Mouse (Mus musculus) intestine, embryonic 14.5 days (tissue): ENCODE data around the gene Slc16a12. TPM values are rescaled to one million over a fixed set of nuclear protein-coding genes. Genes with fewer than 3 reads are reported as not detected.

Source experiments
- ATAC-seq: fragments of 200-750 bp; cut with Nextera tagmentation; replicated peaks from 2 replicates; pipeline ENCODE4 v1.8.0; 2017; ENCODE audit warnings: low read depth, moderate number of reproducible peaks, moderate TSS enrichment, moderate library complexity; ENCODE audit not compliant: low FRiP score, low TSS enrichment
- DNase-seq: peaks from one replicate; pipeline ENCODE4 v3.0.0-alpha.2; 2018; ENCODE audit warnings: low spot score
- H3K27ac ChIP-seq: fragments of 300-500 bp; sonication (generic); 2 replicates; pipeline ENCODE4 v1.5.1; 2014; ENCODE audit warnings: low read depth, mild to moderate bottlenecking, control low read depth
- H3K27me3 ChIP-seq: fragments of 300-500 bp; sonication (generic); replicated peaks from 2 replicates; pipeline ENCODE4 v1.6.1; 2014; ENCODE audit warnings: low read length, control low read depth; ENCODE audit not compliant: control insufficient read depth, insufficient read depth
- H3K36me3 ChIP-seq: fragments of 300-500 bp; sonication (generic); 2 replicates; pipeline ENCODE4 v1.6.1; 2014; ENCODE audit warnings: low read length, control low read depth; ENCODE audit not compliant: control insufficient read depth, insufficient read depth
- H3K4me1 ChIP-seq: fragments of 300-500 bp; sonication (generic); replicated peaks from 2 replicates; pipeline ENCODE4 v1.6.1; 2014; ENCODE audit warnings: low read length, control low read depth, mixed read lengths; ENCODE audit not compliant: control insufficient read depth, insufficient read depth
- H3K4me2 ChIP-seq: fragments of 300-500 bp; sonication (generic); 2 replicates; pipeline ENCODE4 v1.6.1; 2014; ENCODE audit warnings: low read length
- H3K4me3 ChIP-seq: fragments of 300-500 bp; sonication (generic); 2 replicates; pipeline ENCODE4 v1.5.1; 2014; ENCODE audit warnings: low read depth, low read length, control low read depth, mixed read lengths
- H3K9ac ChIP-seq: fragments of 300-500 bp; sonication (generic); 2 replicates; pipeline ENCODE4 v1.6.1; 2014; ENCODE audit warnings: mild to moderate bottlenecking, low read length
- H3K9me3 ChIP-seq: fragments of 300-500 bp; sonication (generic); 2 replicates; pipeline ENCODE4 v1.6.1; 2016; ENCODE audit warnings: low read length, control low read depth; ENCODE audit not compliant: control insufficient read depth
- WGBS: fragments of 180-500 bp; shearing (Covaris S2); extraction: QIAGEN DNeasy Blood & Tissue Kit; methylation state at CpG from one replicate; pipeline ENCODE4 v1.1.7; 2014; 5-methylcytosine and 5-hydroxymethylcytosine counted together
- polyA plus RNA-seq: library from polyadenylated mRNA; unstranded; fragments of >200 nt; fragmentation: Nextera tagmentation; extraction: Ambion mirVana; gene quantifications from 2 replicates; pipeline ENCODE4 v1.2.1, GENCODE M21; 2014

The Slc16a12 gene
- polyA plus RNA-seq, 1 experiment from 2014 or later: 5.1 TPM

GRCm38 (mm10) chr19:34724598-34724997, 22.5 kb downstream of the Slc16a12 start:
- H3K9me3 ChIP-seq: no peaks in the 10 kb centered on the region
- H3K4me1 ChIP-seq: no peaks in the 10 kb centered on the region
- no peak overlapping the region for H3K4me2 ChIP-seq
- H3K36me3 ChIP-seq: no peaks in the 10 kb centered on the region
- H3K9ac ChIP-seq: no peak overlapping the region
- ATAC-seq (no peak), DNase-seq (no peak)
- 86% methylated on average over 4 of the region's 4 CpGs for WGBS
- H3K27ac ChIP-seq: no peak overlapping the region
- no peak overlapping the region for H3K4me3 ChIP-seq
- no peaks in the 10 kb centered on the region for H3K27me3 ChIP-seq

DNA sequence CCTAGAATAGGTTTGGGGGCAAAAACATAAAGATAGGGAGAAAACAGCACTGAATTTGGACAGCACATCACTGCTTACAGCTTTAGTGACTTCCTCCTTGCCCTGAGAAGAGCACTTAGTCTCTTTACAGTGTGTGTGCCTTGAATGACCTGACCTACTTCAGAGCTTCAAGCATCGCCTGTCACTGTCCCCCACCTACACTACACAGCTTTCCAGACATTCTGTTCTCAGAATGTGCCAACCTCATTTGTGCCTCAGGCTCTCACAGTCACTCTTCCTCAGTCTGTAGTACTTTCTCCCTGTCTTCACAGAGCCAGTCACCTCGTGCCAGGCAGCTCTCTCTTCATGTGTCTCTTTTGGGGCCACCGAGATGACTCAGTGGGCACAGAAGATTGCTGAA, 24.5 kb downstream of the Slc16a12 start:
- 86% methylated on average over 3 of the region's 3 CpGs for WGBS
- DNase-seq: no peak

GRCm38 (mm10) chr19:34720130-34720529, 27.0 kb downstream of the Slc16a12 start:
- no peak for ATAC-seq
- no peak for DNase-seq
- no peak overlapping the region for H3K4me2 ChIP-seq

More for the DNA sequence above, 24.5 kb downstream of the Slc16a12 start:
- no peak for ATAC-seq
- no peaks in the 10 kb centered on the region for H3K9me3 ChIP-seq
- no peaks in the 10 kb centered on the region for H3K4me1 ChIP-seq
- no peak overlapping the region for H3K9ac ChIP-seq
- H3K4me2 ChIP-seq: no peak overlapping the region
- H3K4me3 ChIP-seq: no peak overlapping the region
- no peaks in the 10 kb centered on the region for H3K36me3 ChIP-seq
- H3K27me3 ChIP-seq: no peaks in the 10 kb centered on the region
- H3K27ac ChIP-seq: no peak overlapping the region

GRCm38 (mm10) chr19:34718963-34719362, 28.1 kb downstream of the Slc16a12 start:
- no peak overlapping the region for H3K27ac ChIP-seq
- WGBS: 92% methylated on average over 5 of the region's 5 CpGs

More at GRCm38 (mm10) chr19:34720130-34720529, 27.0 kb downstream of the Slc16a12 start:
- no peak overlapping the region for H3K27ac ChIP-seq
- H3K27me3 ChIP-seq: no peaks in the 10 kb centered on the region
- H3K4me1 ChIP-seq: no peaks in the 10 kb centered on the region
- H3K4me3 ChIP-seq: no peak overlapping the region
- H3K9me3 ChIP-seq: no peaks in the 10 kb centered on the region
- no peaks in the 10 kb centered on the region for H3K36me3 ChIP-seq
- no peak overlapping the region for H3K9ac ChIP-seq

GRCm38 (mm10) chr19:34718478-34718877, 28.6 kb downstream of the Slc16a12 start:
- WGBS: 40% methylated on average over 2 of the region's 2 CpGs
- no peak for ATAC-seq
- no peak overlapping the region for H3K27ac ChIP-seq

More at GRCm38 (mm10) chr19:34718963-34719362, 28.1 kb downstream of the Slc16a12 start:
- H3K27me3 ChIP-seq: no peaks in the 10 kb centered on the region
- no peak overlapping the region for H3K4me2 ChIP-seq
- H3K4me3 ChIP-seq: no peak overlapping the region
- H3K9ac ChIP-seq: no peak overlapping the region
- no peaks in the 10 kb centered on the region for H3K4me1 ChIP-seq
- H3K36me3 ChIP-seq: no peaks in the 10 kb centered on the region
- no peak for ATAC-seq
- no peaks in the 10 kb centered on the region for H3K9me3 ChIP-seq
- no peak for DNase-seq

DNA sequence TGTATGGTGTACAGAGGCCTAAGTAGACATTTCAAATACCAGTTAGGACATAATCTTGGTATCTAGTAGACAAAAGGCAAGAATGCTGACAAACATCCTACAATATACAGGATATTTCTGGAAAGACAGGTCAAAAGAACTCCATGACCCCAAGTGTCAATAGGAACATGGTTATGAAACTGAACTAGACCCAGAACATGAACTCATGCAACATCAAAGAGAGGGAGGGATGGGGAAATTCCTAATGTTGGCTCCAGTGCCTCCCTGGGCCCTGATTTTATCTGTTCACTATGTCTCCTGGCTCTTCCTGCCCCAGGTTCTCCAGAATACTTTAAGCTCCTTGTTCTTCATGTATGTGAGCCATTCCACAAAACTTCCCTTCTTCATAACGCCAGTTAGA, 31.2 kb downstream of the Slc16a12 start:
- no peaks in the 10 kb centered on the region for H3K36me3 ChIP-seq
- no peak overlapping the region for H3K9ac ChIP-seq
- DNase-seq: no peak
- ATAC-seq: no peak
- H3K4me3 ChIP-seq: no peak overlapping the region
- H3K27ac ChIP-seq: no peak overlapping the region
- WGBS: 66% methylated on average over 1 of the region's 1 CpGs
- H3K27me3 ChIP-seq: no peaks in the 10 kb centered on the region
- H3K4me2 ChIP-seq: no peak overlapping the region
- H3K9me3 ChIP-seq: no peaks in the 10 kb centered on the region
- no peaks in the 10 kb centered on the region for H3K4me1 ChIP-seq

More at GRCm38 (mm10) chr19:34718478-34718877, 28.6 kb downstream of the Slc16a12 start:
- Histone ChIP-seq H3K4me1 (no peaks in the 10 kb centered on the region), H3K9me3 (no peaks in the 10 kb centered on the region), H3K4me3 (no peak overlapping the region), H3K27me3 (no peaks in the 10 kb centered on the region), H3K9ac (no peak overlapping the region), H3K36me3 (no peaks in the 10 kb centered on the region), H3K4me2 (no peak overlapping the region)
- no peak for DNase-seq

GRCm38 (mm10) chr19:34714250-34714666, 32.8 kb downstream of the Slc16a12 start:
- Histone ChIP-seq H3K4me3 (no peak overlapping the region), H3K9ac (no peak overlapping the region), H3K9me3 (no peaks in the 10 kb centered on the region), H3K4me1 (no peaks in the 10 kb centered on the region), H3K36me3 (no peaks in the 10 kb centered on the region), H3K27ac (no peak overlapping the region), H3K4me2 (no peak overlapping the region), H3K27me3 (no peaks in the 10 kb centered on the region)
- DNase-seq (no peak), ATAC-seq (no peak)
- WGBS: 22% methylated on average over 5 of the region's 5 CpGs

DNA sequence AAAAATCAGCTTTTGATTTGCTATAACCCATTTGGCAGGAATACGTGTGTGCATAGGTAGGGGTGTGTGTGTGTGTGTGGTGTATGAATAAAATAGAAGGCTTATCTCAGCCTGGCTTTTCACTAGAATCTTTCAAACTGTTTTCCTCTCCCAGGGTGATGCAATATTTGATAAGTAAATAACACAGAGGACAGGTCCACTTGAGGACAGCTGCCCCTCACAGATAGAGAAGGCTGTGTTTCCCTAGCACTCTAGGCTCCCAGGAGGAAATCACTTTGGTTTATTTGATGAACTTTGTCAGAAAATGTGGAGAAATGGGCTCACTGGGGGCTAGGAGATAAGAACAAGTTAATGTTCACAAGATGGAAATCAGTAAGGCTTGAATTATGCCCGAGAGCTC, 35.0 kb downstream of the Slc16a12 start:
- no peak overlapping the region for H3K27ac ChIP-seq
- no peak; the same call in 1 of the 2 replicates for ATAC-seq
- no peak overlapping the region for H3K4me2 ChIP-seq
- no peak for DNase-seq
- H3K9me3 ChIP-seq: no peaks in the 10 kb centered on the region
- no peaks in the 10 kb centered on the region for H3K27me3 ChIP-seq
- H3K4me3 ChIP-seq: no peak overlapping the region
- H3K36me3 ChIP-seq: no peaks in the 10 kb centered on the region
- WGBS: 60% methylated on average over 2 of the region's 2 CpGs
- no peaks in the 10 kb centered on the region for H3K4me1 ChIP-seq
- H3K9ac ChIP-seq: no peak overlapping the region

- WGBS: 72% methylated on average over 2 of the region's 2 CpGs
- H3K9me3 ChIP-seq: no peaks in the 10 kb centered on the region
- H3K4me2 ChIP-seq: no peak overlapping the region
Measured at GRCm38 (mm10) chr19:34708221-34708620, 38.9 kb downstream of the Slc16a12 start.

More at GRCm38 (mm10) chr19:34708221-34708620, 38.9 kb downstream of the Slc16a12 start:
- DNase-seq: no peak
- no peak overlapping the region for H3K27ac ChIP-seq
- no peaks in the 10 kb centered on the region for H3K36me3 ChIP-seq
- no peaks in the 10 kb centered on the region; the same call in 1 of the 2 replicates for H3K4me1 ChIP-seq
- ATAC-seq: no peak
- H3K27me3 ChIP-seq: no peaks in the 10 kb centered on the region
- no peak overlapping the region for H3K9ac ChIP-seq
- no peak overlapping the region for H3K4me3 ChIP-seq
